Mouse (Mus musculus): ENCODE results near the gene Ddx58.

The Ddx58 gene

GRCm38 (mm10) chr4:40180046-40180445, 59.6 kb downstream of the Ddx58 start:
- no peak for DNase-seq

GRCm38 (mm10) chr4:40178584-40178983, 61.0 kb downstream of the Ddx58 start:
- DNase-seq, result no peak

GRCm38 (mm10) chr4:40174321-40174720, 65.3 kb downstream of the Ddx58 start:
- no peak for DNase-seq

GRCm38 (mm10) chr4:40172336-40172735, 67.3 kb downstream of the Ddx58 start:
- no peak for DNase-seq

GRCm38 (mm10) chr4:40171477-40171876, 68.2 kb downstream of the Ddx58 start:
- no peak for DNase-seq

- DNase-seq, result no peak
Observed at GRCm38 (mm10) chr4:40163646-40164045, 76.0 kb downstream of the Ddx58 start.

- DNase-seq, result no peak
Observed at GRCm38 (mm10) chr4:40160591-40161434, 78.8 kb downstream of the Ddx58 start.

GRCm38 (mm10) chr4:40158224-40158540, 81.4 kb downstream of the Ddx58 start:
- DNase-seq, result peak in 1 of 2 experiments; percentile 47

GRCm38 (mm10) chr4:40157500-40158223, 82.0 kb downstream of the Ddx58 start:
- DNase-seq, result no peak

- DNase-seq, result no peak
Observed at GRCm38 (mm10) chr4:40156582-40157499, 82.8 kb downstream of the Ddx58 start.

GRCm38 (mm10) chr4:40156153-40156552, 83.5 kb downstream of the Ddx58 start:
- no peak for DNase-seq

- no peak for DNase-seq
Observed at GRCm38 (mm10) chr4:40155467-40155999, 84.1 kb downstream of the Ddx58 start.

GRCm38 (mm10) chr4:40154751-40155150, 84.9 kb downstream of the Ddx58 start:
- no peak for DNase-seq

Measured in cerebellum, postnatal 25 days (tissue).